In genomic region chr11:60370431-60370830, GRCm38 (mm10) we compare ENCODE assay signal across 25 mouse cellular contexts.
"Had no signal": no experiment of that assay in that cellular context is flagged by ENCODE, and none has a peak within 500 bp of the region (broad histone marks: within the 10 kb centered on the region; RNA-seq: fewer than 3 reads in every experiment).

No protein-coding gene starts in this region.

- H3K27ac ChIP-seq: heart, adult 2 months; heart, embryonic 13.5 days; heart, embryonic 15.5 days; hindbrain, embryonic 13.5 days; hindbrain, embryonic 15.5 days; hindbrain, postnatal 0 days; kidney, embryonic 15.5 days; kidney, postnatal 0 days; limb, embryonic 13.5 days; limb, embryonic 15.5 days; liver, embryonic 12.5 days; liver, embryonic 14.5 days had no signal

- H3K27me3 ChIP-seq: heart, embryonic 13.5 days; heart, embryonic 15.5 days; hindbrain, embryonic 13.5 days; hindbrain, embryonic 15.5 days; kidney, embryonic 15.5 days; limb, embryonic 13.5 days; limb, embryonic 15.5 days had no signal

- H3K4me3 ChIP-seq: heart, adult 2 months; heart, embryonic 13.5 days; heart, embryonic 15.5 days; hindbrain, embryonic 13.5 days; hindbrain, embryonic 15.5 days; kidney, embryonic 15.5 days; limb, embryonic 13.5 days; limb, embryonic 15.5 days; liver, embryonic 12.5 days had no signal

- DNase-seq: gastrocnemius, postnatal 14 days; gastrocnemius, postnatal 36 days; heart, adult 11 months; heart, adult 2 months; heart, postnatal 14 days; heart, postnatal 36 days; kidney, adult 11 months; kidney, adult 2 months; kidney, adult 9 months; kidney, postnatal 14 days; kidney, postnatal 36 days; layer of hippocampus, adult 9-11 months; layer of hippocampus, postnatal 36 days; left cerebral cortex, postnatal 4 days had no signal

- H3K4me1 ChIP-seq: liver, embryonic 12.5 days had no signal
